Mouse (Mus musculus) ES-E14 (cell line): ENCODE results near the gene Mpeg1.

Experiments used
- CHD2 ChIP-seq: IDR thresholded peaks from 2 replicates; pipeline ENCODE4 v1.6.1; 2014; ENCODE audit warnings: mild to moderate bottlenecking, low read depth, low read length, inconsistent platforms
- HCFC1 ChIP-seq: IDR thresholded peaks from 2 replicates; pipeline ENCODE4 v1.6.1; 2012; ENCODE audit warnings: low read length, inconsistent platforms, borderline replicate concordance; ENCODE audit not compliant: insufficient read depth
- ZC3H11A ChIP-seq: IDR thresholded peaks from 2 replicates; pipeline ENCODE4 v1.6.1; 2012; ENCODE audit warnings: low read depth, mild to moderate bottlenecking, inconsistent platforms, low read length, borderline replicate concordance
- ZNF384 ChIP-seq: IDR thresholded peaks from 2 replicates; pipeline ENCODE4 v1.6.1; 2012; ENCODE audit warnings: low read depth, low read length, inconsistent platforms

DNA sequence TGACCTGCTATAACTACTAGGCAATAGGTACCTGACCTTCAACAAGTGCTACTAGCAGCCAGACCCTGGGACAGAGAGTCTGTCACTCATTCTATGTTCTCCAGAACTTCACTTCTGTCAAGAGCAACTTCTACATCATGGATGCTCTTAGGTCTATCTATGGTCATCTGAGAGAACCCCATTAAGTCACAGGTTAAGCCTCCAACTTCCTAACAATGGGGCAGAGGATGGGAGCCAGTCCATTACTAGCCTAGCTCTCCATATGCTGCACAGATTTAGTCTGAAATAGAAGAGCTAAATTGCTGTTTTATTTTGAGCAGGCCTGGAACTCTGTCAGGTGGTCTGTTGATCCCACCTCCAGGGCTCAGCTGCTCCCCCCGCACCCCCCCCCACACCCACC is 38.4 kb downstream of the Mpeg1 start:
- TF ChIP-seq ZC3H11A (no peak), HCFC1 (no peak), ZNF384 (no peak), CHD2 (no peak)
